Mouse (Mus musculus) left cerebral cortex, adult 9 months (tissue): ENCODE results near the gene Ppp2r5a.

Source experiments
- DNase-seq, 2 experiments: peaks; one replicate each; pipeline ENCODE4 v3.0.0; 2022; ENCODE audit warnings: low spot score in 2 of 2

Ppp2r5a gene

GRCm38 (mm10) chr1:191326233-191326882 lies 76.7 kb downstream of the Ppp2r5a start:
- DNase-seq, result peak in 1 of 2 experiments; percentile 44

DNA sequence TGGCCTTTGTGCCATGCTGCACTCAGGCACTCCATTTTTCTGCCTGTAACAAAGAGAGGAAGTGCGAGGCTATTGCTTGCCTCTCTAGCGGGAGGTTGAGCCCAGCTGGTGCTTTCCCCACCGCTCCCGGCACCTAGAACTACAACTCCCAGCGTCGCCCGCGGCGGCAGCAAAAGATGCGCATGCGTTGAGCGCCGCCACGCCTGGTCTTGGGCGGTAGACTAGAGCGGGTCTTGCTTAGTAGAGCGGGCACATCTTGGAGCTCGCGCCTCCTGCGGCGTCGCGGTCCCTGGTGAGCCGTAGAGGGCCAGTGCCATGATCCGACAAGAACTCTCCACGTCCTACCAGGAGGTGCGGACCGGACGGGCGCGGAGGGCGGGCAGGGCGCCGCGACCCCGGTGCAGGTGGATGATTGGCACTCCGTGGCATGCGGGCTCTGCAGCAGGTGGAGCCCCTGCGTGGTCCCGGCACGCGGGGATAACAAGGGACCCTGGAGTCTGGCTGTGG lies 77.3 kb downstream of the Ppp2r5a start, which contains the start of gene Tmem206:
Gene Tmem206 (plus strand): TSS at position 187 of the 507 bp plus-strand sequence.
- peak; percentile 82 to 95 for DNase-seq

DNA sequence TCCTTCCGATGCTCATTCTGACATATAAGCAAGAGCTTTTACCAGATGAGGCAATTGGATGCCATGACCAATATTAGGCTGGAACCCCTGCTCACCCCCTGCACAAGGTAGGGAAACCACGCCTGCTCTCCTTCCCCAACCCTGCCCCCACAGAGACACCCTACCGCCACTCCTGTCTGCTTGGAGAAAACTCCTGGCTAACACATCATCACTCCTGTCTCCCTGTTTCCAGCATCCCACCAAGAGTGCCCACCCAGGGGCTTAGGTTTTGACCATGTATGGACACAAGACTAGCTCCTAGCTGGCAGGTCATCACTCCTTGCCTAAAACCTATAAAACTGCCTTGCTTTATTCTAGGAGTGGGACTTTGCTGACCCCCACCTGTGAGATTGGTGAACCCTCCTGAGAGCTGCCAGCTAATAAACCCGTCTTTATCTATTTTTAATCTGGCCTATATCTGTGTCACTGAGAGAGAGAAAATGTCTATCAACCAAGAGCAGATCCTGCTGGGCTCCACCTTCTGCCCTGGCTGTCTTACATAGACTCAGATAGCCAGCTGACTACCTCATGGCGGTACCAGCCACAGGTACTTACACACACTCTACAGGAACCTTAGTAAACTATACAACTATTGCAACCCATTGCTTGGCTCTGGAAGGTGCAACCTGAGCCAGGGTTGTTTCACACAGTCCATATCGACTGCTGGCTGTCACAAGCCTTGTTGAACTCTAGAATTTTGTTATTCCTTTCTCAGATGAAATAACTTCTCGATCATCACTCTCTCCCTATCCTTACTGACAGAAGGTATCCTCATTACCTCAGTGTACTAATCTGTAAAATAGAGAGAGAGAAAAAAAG lies 78.1 kb downstream of the Ppp2r5a start:
- DNase-seq, result no peak

DNA sequence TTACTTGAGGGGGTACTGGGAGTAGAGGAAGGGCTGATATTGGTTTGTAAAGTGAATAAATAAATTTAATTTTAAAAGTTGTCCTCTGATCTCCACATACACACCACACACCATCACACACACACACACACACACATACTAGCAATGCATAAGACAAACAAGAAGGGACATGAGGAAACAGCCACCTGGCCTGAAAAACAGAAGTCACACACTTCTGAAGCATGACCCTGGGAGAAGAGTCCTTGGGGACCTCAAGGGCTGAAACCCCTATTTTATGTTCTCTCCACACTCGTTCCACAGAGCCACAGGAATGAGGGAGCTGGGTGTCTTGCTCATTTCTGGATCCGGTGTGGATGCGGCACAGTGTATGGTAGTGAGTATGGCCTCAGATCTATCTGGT lies 79.7 kb downstream of the Ppp2r5a start:
- no peak for DNase-seq

DNA sequence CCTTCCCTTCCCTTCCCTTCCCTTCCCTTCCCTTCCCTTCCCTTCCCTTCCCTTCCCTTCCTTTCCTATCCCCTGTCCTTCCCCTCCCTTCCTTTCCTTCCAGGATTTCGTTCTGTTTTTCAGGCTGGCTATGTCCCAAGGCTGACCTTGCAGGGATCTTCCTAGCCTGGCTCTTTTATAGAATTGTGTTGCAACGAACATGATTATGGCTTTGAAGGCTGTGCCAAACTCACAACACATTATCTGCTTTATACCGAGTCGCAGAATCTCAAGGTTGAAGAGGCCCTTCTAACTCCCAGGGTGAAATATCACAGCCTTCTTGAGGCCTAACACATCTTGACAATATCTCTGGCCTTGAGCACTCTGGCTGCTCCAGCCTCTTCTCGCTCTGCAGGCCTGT lies 84.4 kb downstream of the Ppp2r5a start:
- DNase-seq, result no peak

GRCm38 (mm10) chr1:191317591-191318196 lies 85.4 kb downstream of the Ppp2r5a start, which contains the start of gene Nenf:
TSS of gene Nenf (minus strand) at chr1:191318194.
- DNase-seq, result peak in 1 of 2 experiments; percentile 68

GRCm38 (mm10) chr1:191316818-191317217 lies 86.3 kb downstream of the Ppp2r5a start:
- DNase-seq, result no peak

DNA sequence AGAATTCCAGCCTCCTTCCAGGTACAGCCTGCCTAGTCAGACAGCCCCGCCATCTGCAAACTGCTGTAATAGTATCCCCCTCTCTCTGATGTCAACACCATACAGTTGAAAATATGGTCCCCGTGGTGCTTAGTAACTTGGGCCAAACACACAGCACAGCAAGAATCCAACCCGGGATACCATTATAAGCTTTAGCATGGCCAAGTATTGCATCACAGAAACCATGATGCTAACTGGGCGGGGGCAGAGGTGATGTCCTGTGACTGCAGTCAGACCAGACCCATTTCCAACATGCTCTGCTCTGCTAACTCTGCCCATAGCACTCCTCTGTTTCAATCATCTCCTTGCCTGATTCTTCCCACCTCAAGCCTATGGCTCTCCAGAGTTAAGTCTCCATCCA lies 89.1 kb downstream of the Ppp2r5a start:
- no peak for DNase-seq

- DNase-seq, result no peak
Observed at GRCm38 (mm10) chr1:191313158-191313557, 89.9 kb downstream of the Ppp2r5a start.

GRCm38 (mm10) chr1:191312513-191312941 lies 90.5 kb downstream of the Ppp2r5a start:
- DNase-seq, result peak in 1 of 2 experiments; percentile 85

DNA sequence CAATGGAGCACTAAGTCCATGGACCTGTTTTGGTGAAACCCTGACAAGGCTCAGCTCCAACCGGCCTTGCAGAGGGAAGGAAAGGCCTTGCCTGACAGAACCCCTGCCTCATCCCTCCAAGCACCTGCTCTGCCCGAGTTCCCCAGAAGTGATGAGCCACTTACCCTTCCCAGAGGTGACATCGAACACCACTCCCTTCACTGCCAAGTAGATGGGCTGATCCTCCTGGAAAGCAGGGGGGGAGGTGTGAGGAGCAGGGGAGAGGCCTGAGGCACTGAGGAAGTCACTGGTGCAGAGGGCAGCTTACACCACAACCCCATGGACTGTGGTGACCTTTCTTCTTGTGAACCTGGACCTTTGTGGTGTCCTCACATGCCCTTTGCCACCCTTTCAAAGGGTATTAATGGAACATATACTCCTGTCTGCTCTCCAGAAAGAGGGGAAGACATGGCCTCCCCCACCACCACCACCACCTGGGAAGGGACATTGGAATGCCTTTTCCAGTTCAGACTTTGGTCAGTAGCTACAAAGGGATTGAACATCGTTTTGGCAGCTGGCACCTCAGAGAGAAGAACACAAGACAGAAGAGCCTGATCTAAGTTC lies 91.7 kb downstream of the Ppp2r5a start:
- no peak for DNase-seq

DNA sequence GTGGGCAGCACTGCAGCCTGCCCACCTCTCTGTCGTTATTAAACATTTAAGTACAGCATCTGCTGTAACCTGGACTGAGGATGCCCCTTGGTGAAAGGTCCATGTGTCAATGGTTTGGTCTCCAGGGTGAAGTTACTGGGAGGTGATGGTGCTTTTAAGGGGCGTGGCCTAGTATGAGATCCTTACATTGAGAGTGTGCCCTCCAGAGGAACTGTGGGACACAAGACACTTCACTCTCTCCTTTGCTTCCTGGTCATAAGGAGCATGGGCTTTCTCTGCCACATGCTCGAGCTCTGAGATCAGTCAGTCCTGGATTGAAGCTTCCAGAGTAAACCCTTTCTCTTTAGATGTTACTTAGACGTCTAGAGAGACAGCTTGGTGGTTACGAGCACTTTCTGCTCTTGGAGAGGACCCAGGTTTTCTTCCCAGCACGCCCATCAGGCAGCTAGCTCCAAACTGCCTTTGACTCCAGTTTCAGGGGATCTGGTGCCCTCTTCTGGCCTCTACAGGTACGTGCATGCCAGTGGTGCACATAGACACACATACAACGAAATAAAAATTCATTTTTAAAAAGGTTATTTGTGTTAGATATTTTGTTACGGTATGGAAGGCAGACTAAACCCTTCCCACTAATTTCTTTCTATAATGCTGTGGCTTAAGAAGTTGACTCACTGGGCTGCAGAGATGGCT lies 95.2 kb downstream of the Ppp2r5a start:
- DNase-seq, result no peak

- DNase-seq, result no peak
Observed at GRCm38 (mm10) chr1:191306316-191306715, 96.8 kb downstream of the Ppp2r5a start.

DNA sequence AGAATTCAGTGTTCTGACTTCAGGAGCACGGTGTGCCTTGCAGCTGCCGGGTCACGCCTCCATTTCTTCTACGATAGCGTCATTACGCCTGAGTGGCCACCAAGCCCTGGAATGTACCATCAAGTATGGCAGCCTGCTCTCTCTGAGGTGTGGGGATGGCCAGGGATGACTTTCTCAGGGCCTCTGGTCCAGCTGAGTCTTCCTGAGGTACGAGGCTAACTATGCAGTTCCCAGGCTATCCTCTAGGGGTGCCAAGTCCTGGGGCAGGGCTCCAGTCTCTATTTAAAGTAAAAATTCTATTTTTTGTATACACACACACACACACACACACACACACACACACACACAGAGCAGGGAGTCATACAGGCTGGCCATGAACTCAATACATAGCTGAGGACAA lies 97.5 kb downstream of the Ppp2r5a start:
- no peak for DNase-seq

DNA sequence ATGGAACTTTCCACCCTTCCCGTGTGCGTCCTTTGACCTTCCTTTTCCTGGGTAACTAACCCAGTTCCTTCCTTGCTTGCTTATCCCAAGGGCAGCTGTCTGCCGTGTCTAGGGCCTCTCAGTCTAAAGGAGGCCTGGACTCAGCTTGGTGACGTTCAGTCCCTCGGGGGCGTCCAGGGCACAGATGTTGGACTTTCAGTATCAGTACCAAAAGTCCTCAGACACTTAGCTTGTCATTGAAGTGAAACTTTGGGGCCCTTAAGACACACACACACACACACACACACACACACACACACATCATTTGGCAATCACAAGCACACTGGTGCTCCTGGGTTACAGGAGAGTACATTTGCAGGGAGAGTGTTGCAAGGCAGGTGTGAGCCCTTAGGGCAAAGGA lies 98.9 kb downstream of the Ppp2r5a start:
- DNase-seq, result no peak

GRCm38 (mm10) chr1:191303736-191304135 lies 99.3 kb downstream of the Ppp2r5a start:
- DNase-seq, result no peak
